Mouse (Mus musculus) forebrain, embryonic 12.5 days (tissue): ENCODE data around the gene Zfp882. TPM values are rescaled to one million over a fixed set of nuclear protein-coding genes. Genes with fewer than 3 reads are reported as not detected.
"Not testable (repeated sequence)": the region's sequence is repeated elsewhere in the genome, so short reads cannot be mapped to it uniquely, and the experiment has no call there.

ENCODE experiments used
- ATAC-seq: fragments of 200-750 bp; cut with Nextera tagmentation; 2 replicates; pipeline ENCODE4 v1.8.0; 2017; ENCODE audit warnings: moderate TSS enrichment; ENCODE audit not compliant: low FRiP score
- H3K27ac ChIP-seq: fragments of 300-500 bp; sonication (generic); 2 replicates; pipeline ENCODE4 v1.5.1; 2016; ENCODE audit warnings: mild to moderate bottlenecking
- H3K27me3 ChIP-seq: fragments of 300-500 bp; sonication (generic); 2 replicates; pipeline ENCODE4 v1.6.1; 2016; ENCODE audit warnings: mild to moderate bottlenecking
- H3K36me3 ChIP-seq: fragments of 300-500 bp; sonication (generic); replicated peaks from 2 replicates; pipeline ENCODE4 v1.6.1; 2016; ENCODE audit warnings: mild to moderate bottlenecking
- H3K4me1 ChIP-seq: fragments of 300-500 bp; sonication (generic); 2 replicates; pipeline ENCODE4 v1.6.1; 2016
- H3K4me2 ChIP-seq: fragments of 300-500 bp; sonication (generic); 2 replicates; pipeline ENCODE4 v1.6.1; 2016; ENCODE audit warnings: mild to moderate bottlenecking, moderate library complexity
- H3K4me3 ChIP-seq: fragments of 300-500 bp; sonication (generic); replicated peaks from 2 replicates; pipeline ENCODE4 v1.5.1; 2016; ENCODE audit warnings: mild to moderate bottlenecking
- H3K9ac ChIP-seq: fragments of 300-500 bp; sonication (generic); 2 replicates; pipeline ENCODE4 v1.6.1; 2016; ENCODE audit warnings: mild to moderate bottlenecking
- H3K9me3 ChIP-seq: fragments of 300-500 bp; sonication (generic); 2 replicates; pipeline ENCODE4 v1.6.1; 2016
- WGBS: fragments of 180-500 bp; shearing (Covaris S2); methylation state at CpG from one replicate; pipeline ENCODE4 v1.1.7; 2016; 5-methylcytosine and 5-hydroxymethylcytosine counted together
- polyA plus RNA-seq: library from polyadenylated mRNA; unstranded; fragments of >200 nt; fragmentation: Nextera tagmentation; extraction: Ambion mirVana; gene quantifications from 2 replicates; pipeline ENCODE4 v1.2.1, GENCODE M21; 2016

Gene Zfp882
- polyA plus RNA-seq, 1 experiment from 2014 or later: 13.0 TPM

GRCm38 (mm10) chr8:71926551-71926950 lies 18.1 kb downstream of the Zfp882 start:
- Histone ChIP-seq H3K4me1 (peaks cover 12% of the 10 kb centered on the region), H3K4me3 (no peak overlapping the region), H3K36me3 (peaks cover 34% of the 10 kb centered on the region), H3K27ac (no peak overlapping the region), H3K4me2 (no peak overlapping the region), H3K9ac (no peak overlapping the region), H3K27me3 (no peaks in the 10 kb centered on the region), H3K9me3 (no peaks in the 10 kb centered on the region)
- 95% methylated on average over 3 of the region's 3 CpGs for WGBS
- no peak for ATAC-seq

- no peak overlapping the region for H3K4me3 ChIP-seq
- peaks cover 39% of the 10 kb centered on the region for H3K36me3 ChIP-seq
- ATAC-seq: no peak
- H3K27ac ChIP-seq: no peak overlapping the region
- H3K9ac ChIP-seq: no peak overlapping the region
- peaks cover 12% of the 10 kb centered on the region for H3K4me1 ChIP-seq
- H3K9me3 ChIP-seq: no peaks in the 10 kb centered on the region
- no peak overlapping the region for H3K4me2 ChIP-seq
- no peaks in the 10 kb centered on the region for H3K27me3 ChIP-seq
These were observed 19.4 kb downstream of the Zfp882 start for GRCm38 (mm10) chr8:71927779-71928178.

- not testable (repeated sequence) for H3K27ac ChIP-seq
These were observed 29.6 kb downstream of the Zfp882 start for GRCm38 (mm10) chr8:71938037-71938436.

GRCm38 (mm10) chr8:71940293-71941208 lies 32.1 kb downstream of the Zfp882 start:
- Histone ChIP-seq H3K4me3 (no peak overlapping the region), H3K9ac (no peak overlapping the region), H3K27ac (no peak overlapping the region), H3K36me3 (no peaks in the 10 kb centered on the region), H3K9me3 (no peaks in the 10 kb centered on the region), H3K27me3 (no peaks in the 10 kb centered on the region; the same call in 1 of the 2 replicates), H3K4me2 (no peak overlapping the region), H3K4me1 (no peaks in the 10 kb centered on the region)
- 70% methylated on average over 2 of the region's 2 CpGs for WGBS
- ATAC-seq: no peak

More at GRCm38 (mm10) chr8:71938037-71938436, 29.6 kb downstream of the Zfp882 start:
- H3K4me1 ChIP-seq, H3K9ac ChIP-seq, H3K4me2 ChIP-seq, H3K4me3 ChIP-seq, H3K9me3 ChIP-seq, H3K36me3 ChIP-seq, H3K27me3 ChIP-seq, ATAC-seq: not testable (repeated sequence)
- WGBS: 88% methylated on average over 2 of the region's 2 CpGs

- 79% methylated on average over 1 of the region's 1 CpGs for WGBS
- H3K4me1 ChIP-seq: no peaks in the 10 kb centered on the region
- no peak for ATAC-seq
These were observed 33.4 kb downstream of the Zfp882 start for GRCm38 (mm10) chr8:71941776-71942175.

GRCm38 (mm10) chr8:71948624-71949023 lies 40.2 kb downstream of the Zfp882 start:
- no peak overlapping the region for H3K4me2 ChIP-seq
- no peak overlapping the region for H3K4me3 ChIP-seq
- 91% methylated on average over 5 of the region's 5 CpGs for WGBS
- peaks cover 14% of the 10 kb centered on the region for H3K4me1 ChIP-seq
- no peak overlapping the region for H3K9ac ChIP-seq
- no peaks in the 10 kb centered on the region for H3K9me3 ChIP-seq
- H3K27ac ChIP-seq: no peak overlapping the region
- no peak for ATAC-seq
- H3K27me3 ChIP-seq: no peaks in the 10 kb centered on the region; the same call in 1 of the 2 replicates
- H3K36me3 ChIP-seq: 0 out of 2 replicates have a peak, but pooled peaks cover 4% of the 10 kb centered on the region

More at GRCm38 (mm10) chr8:71941776-71942175, 33.4 kb downstream of the Zfp882 start:
- Histone ChIP-seq H3K4me3 (no peak overlapping the region), H3K4me2 (no peak overlapping the region), H3K9me3 (no peaks in the 10 kb centered on the region), H3K27me3 (no peaks in the 10 kb centered on the region; the same call in 1 of the 2 replicates), H3K27ac (no peak overlapping the region), H3K36me3 (no peaks in the 10 kb centered on the region), H3K9ac (no peak overlapping the region)

- Histone ChIP-seq H3K27me3 (no peaks in the 10 kb centered on the region), H3K4me2 (peak within 1 kb of the TSS; percentile 59), H3K4me1 (peaks cover 14% of the 10 kb centered on the region), H3K4me3 (peak within 1 kb of the TSS; percentile 76), H3K27ac (peak within 1 kb of the TSS; percentile 88), H3K9me3 (peaks cover 18% of the 10 kb centered on the region), H3K9ac (peak within 1 kb of the TSS; percentile 74), H3K36me3 (peaks cover 16% of the 10 kb centered on the region)
- WGBS: 4% methylated on average over 34 of the region's 34 CpGs
- ATAC-seq: peak; percentile 100
These were observed 42.2 kb downstream of the Zfp882 start, which contains the start of gene Zfp961 for GRCm38 (mm10) chr8:71950482-71951221. Zfp961 (plus strand) TSS chr8:71951038.

- Histone ChIP-seq H3K27me3 (no peaks in the 10 kb centered on the region), H3K36me3 (peaks cover 16% of the 10 kb centered on the region), H3K4me3 (peak overlapping the region; percentile 76), H3K4me1 (peaks cover 14% of the 10 kb centered on the region), H3K9ac (peak overlapping the region; percentile 74), H3K4me2 (peak overlapping the region; percentile 59), H3K27ac (0 out of 2 replicates have a peak overlapping the region, but pooled peaks have one; percentile 25), H3K9me3 (peaks cover 19% of the 10 kb centered on the region)
- ATAC-seq: no peak
- WGBS: 47% methylated on average over 14 of the region's 14 CpGs
These were observed 43.2 kb downstream of the Zfp882 start for GRCm38 (mm10) chr8:71951436-71952161.

GRCm38 (mm10) chr8:71952489-71952888 lies 44.1 kb downstream of the Zfp882 start:
- Histone ChIP-seq H3K4me3 (no peak overlapping the region), H3K9me3 (peaks cover 19% of the 10 kb centered on the region), H3K4me2 (no peak overlapping the region; the same call in 1 of the 2 replicates), H3K36me3 (peaks cover 16% of the 10 kb centered on the region), H3K27me3 (no peaks in the 10 kb centered on the region), H3K4me1 (peaks cover 14% of the 10 kb centered on the region), H3K27ac (no peak overlapping the region), H3K9ac (no peak overlapping the region)
- 95% methylated on average over 1 of the region's 1 CpGs for WGBS
- ATAC-seq: no peak

GRCm38 (mm10) chr8:71952961-71953700 lies 44.7 kb downstream of the Zfp882 start:
- not testable (repeated sequence) for H3K4me2 ChIP-seq, H3K9ac ChIP-seq, H3K27ac ChIP-seq, H3K4me3 ChIP-seq, ATAC-seq, H3K27me3 ChIP-seq
- WGBS: 97% methylated on average over 16 of the region's 16 CpGs
- Histone ChIP-seq H3K9me3 (peaks cover 22% of the 10 kb centered on the region), H3K36me3 (peaks cover 16% of the 10 kb centered on the region), H3K4me1 (peaks cover 14% of the 10 kb centered on the region)

GRCm38 (mm10) chr8:71954666-71955065 lies 46.3 kb downstream of the Zfp882 start:
- WGBS: 96% methylated on average over 9 of the region's 9 CpGs
- no peak for ATAC-seq
- peaks cover 16% of the 10 kb centered on the region for H3K36me3 ChIP-seq
- no peaks in the 10 kb centered on the region for H3K27me3 ChIP-seq
- H3K4me2 ChIP-seq: no peak overlapping the region
- no peak overlapping the region for H3K27ac ChIP-seq
- no peak overlapping the region for H3K4me3 ChIP-seq
- peaks cover 14% of the 10 kb centered on the region for H3K4me1 ChIP-seq
- H3K9ac ChIP-seq: no peak overlapping the region
- H3K9me3 ChIP-seq: peaks cover 24% of the 10 kb centered on the region
